Mouse (Mus musculus) megakaryocyte, embryonic 14.5 days (primary cell): ENCODE results near the gene Slc45a2.

ENCODE experiments used
- FLI1 ChIP-seq: IDR thresholded peaks from 2 replicates; pipeline ENCODE4 v1.6.1; 2012; ENCODE audit warnings: low read length, inconsistent platforms, mixed read lengths
- GATA1 ChIP-seq: IDR thresholded peaks from 3 replicates; pipeline ENCODE4 v1.6.1; 2012; ENCODE audit warnings: mixed read lengths, low read length, inconsistent platforms, borderline replicate concordance

DNA sequence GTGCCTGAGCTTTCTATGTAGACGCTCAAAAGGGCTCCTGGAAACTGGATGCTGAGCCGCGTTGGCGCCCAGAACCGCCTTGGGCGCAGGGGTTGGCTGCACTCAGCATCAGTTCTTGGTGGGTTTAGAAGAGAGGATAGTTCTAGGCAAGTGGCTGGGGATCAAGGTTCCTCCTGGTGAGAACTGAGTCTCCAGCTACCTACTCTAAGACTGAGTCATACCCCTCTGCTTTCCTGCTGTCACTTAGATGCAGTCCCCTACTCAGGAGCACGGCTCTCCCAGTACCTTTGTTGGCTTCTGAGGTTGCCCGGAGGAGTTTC is 36.8 kb downstream of the Slc45a2 start:
- TF ChIP-seq GATA1 (no peak), FLI1 (no peak)
